Mouse (Mus musculus): Measurements from ENCODE around the gene Rpp14. TPM values are rescaled to one million over a fixed set of nuclear protein-coding genes. Genes with fewer than 3 reads are reported as not detected.
"Not testable (repeated sequence)": the region's sequence is repeated elsewhere in the genome, so short reads cannot be mapped to it uniquely, and the experiment has no call there.

Gene Rpp14
- polyA plus RNA-seq, 1 experiment = 47.1 TPM

DNA sequence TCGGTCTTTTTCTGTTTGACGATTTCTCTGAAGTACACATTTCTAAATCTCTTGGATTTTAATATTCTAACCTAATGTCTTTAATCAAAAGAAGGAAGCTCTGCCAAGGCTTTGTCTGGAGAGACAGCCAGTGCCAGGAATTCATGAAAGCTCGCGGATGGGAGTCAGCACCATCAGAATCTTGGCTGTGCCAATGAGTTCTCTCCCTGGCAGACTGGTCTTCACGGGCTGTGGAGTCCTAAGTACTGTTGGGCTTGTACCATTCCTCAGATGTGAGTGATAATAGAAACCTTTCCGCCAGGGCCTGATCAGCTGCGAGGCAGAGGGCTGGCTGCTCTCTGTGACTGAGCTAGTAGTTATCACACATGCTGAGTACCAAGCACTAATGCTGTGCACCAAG is 43.0 kb downstream of the Rpp14 start:
- TF ChIP-seq CTCF (IDR thresholded peaks at IDR 0.05; ENCODE audit: low read depth, low read length) (no peak), POLR2A (IDR thresholded peaks at IDR 0.05; ENCODE audit: insufficient read depth, low read length) (no peak), EP300 (IDR thresholded peaks at IDR 0.05; ENCODE audit: insufficient read depth, low read depth, low read length) (no peak)
- H3K9me3 ChIP-seq (replicated peaks; ENCODE audit: control insufficient read depth, insufficient read depth, low read length, poor library complexity, severe bottlenecking) = no peaks in the 10 kb centered on the region

DNA sequence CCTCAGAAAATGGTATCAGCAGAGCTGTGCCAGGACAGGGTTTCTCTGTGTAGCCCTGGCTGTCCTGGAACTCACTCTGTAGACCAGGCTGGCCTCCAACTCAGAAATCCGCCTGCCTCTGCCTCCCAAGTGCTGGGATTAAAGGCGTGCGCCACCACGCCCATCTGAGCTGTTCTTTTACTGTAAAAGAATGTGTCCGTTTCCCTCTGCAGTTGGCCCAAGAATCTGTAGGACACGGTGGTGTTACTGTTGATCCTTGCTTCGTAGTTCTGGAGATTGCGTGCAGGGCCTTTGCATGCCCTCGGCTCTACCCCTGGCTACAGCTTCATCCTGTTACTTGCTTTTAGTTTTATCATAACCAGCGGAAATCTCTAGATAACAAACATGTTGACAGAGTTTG is 43.4 kb downstream of the Rpp14 start:
- not testable (repeated sequence) for H3K4me3 ChIP-seq (ENCODE audit: low read depth, low read length); H3K27ac ChIP-seq (ENCODE audit: insufficient read depth, low read length); H3K36me3 ChIP-seq (ENCODE audit: control insufficient read depth, insufficient read depth, low read length, poor library complexity, severe bottlenecking); H3K9me3 ChIP-seq (replicated peaks; ENCODE audit: control insufficient read depth, insufficient read depth, low read length, poor library complexity, severe bottlenecking); H3K4me1 ChIP-seq (ENCODE audit: control insufficient read depth, insufficient read depth, low read length); H3K27me3 ChIP-seq (ENCODE audit: control insufficient read depth, insufficient read depth, low read length, poor library complexity, severe bottlenecking); H3K9ac ChIP-seq (ENCODE audit: low read depth, poor library complexity, severe bottlenecking)

More for the DNA sequence above, 43.0 kb downstream of the Rpp14 start:
- Histone ChIP-seq H3K27me3 (ENCODE audit: control insufficient read depth, insufficient read depth, low read length, poor library complexity, severe bottlenecking) (no peaks in the 10 kb centered on the region), H3K9ac (ENCODE audit: low read depth, poor library complexity, severe bottlenecking) (no peak overlapping the region), H3K4me3 (ENCODE audit: low read depth, low read length) (no peak overlapping the region), H3K27ac (ENCODE audit: insufficient read depth, low read length) (no peak overlapping the region), H3K36me3 (ENCODE audit: control insufficient read depth, insufficient read depth, low read length, poor library complexity, severe bottlenecking) (no peaks in the 10 kb centered on the region), H3K4me1 (ENCODE audit: control insufficient read depth, insufficient read depth, low read length) (no peaks in the 10 kb centered on the region)

DNA sequence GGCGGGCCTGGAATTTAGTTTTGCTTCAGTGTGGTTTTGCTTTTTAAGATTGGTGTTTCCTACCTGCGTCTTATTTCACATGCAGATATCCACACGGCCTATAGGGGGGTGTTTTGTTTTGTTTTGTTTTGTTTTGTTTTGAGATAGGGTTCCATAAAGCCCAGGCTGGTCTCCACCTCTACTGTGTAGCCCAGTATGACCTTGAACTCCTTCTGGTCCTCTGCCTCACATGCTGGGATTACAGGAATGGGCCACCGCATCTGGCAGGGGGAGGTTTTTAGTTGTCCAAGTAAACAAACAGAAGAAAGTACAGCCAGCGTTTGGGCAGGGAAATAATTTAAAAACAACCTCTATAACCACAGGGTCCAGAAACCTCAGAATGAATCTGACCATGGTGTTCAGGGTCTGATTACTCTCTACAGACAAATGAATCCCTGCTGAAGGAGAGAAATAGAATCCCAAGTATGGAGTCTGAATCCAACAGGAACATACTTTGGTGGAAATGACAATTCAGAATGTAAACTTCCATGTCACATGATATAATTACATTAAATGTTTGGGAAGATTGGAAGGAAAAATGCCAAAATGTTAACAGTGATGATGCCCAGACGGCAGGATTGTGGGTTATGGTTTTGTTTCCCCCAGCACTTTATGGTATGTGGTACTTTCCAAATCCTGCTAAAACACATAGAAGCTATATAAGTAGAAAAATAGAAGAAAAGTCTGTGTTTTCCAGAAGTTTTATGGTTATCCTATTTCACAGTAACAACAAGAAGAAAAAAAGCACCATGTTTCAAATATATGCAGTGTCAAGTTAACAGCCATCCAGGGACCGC is 44.1 kb downstream of the Rpp14 start:
- Histone ChIP-seq H3K27me3 (ENCODE audit: control insufficient read depth, insufficient read depth, low read length, poor library complexity, severe bottlenecking) (no peaks in the 10 kb centered on the region), H3K27ac (ENCODE audit: insufficient read depth, low read length) (no peak overlapping the region), H3K36me3 (ENCODE audit: control insufficient read depth, insufficient read depth, low read length, poor library complexity, severe bottlenecking) (no peaks in the 10 kb centered on the region), H3K9me3 (replicated peaks; ENCODE audit: control insufficient read depth, insufficient read depth, low read length, poor library complexity, severe bottlenecking) (no peaks in the 10 kb centered on the region), H3K9ac (ENCODE audit: low read depth, poor library complexity, severe bottlenecking) (no peak overlapping the region), H3K4me3 (ENCODE audit: low read depth, low read length) (no peak overlapping the region), H3K4me1 (ENCODE audit: control insufficient read depth, insufficient read depth, low read length) (no peaks in the 10 kb centered on the region)
- TF ChIP-seq POLR2A (IDR thresholded peaks at IDR 0.05; ENCODE audit: insufficient read depth, low read length) (no peak), CTCF (IDR thresholded peaks at IDR 0.05; ENCODE audit: low read depth, low read length) (no peak), EP300 (IDR thresholded peaks at IDR 0.05; ENCODE audit: insufficient read depth, low read depth, low read length) (no peak)

DNA sequence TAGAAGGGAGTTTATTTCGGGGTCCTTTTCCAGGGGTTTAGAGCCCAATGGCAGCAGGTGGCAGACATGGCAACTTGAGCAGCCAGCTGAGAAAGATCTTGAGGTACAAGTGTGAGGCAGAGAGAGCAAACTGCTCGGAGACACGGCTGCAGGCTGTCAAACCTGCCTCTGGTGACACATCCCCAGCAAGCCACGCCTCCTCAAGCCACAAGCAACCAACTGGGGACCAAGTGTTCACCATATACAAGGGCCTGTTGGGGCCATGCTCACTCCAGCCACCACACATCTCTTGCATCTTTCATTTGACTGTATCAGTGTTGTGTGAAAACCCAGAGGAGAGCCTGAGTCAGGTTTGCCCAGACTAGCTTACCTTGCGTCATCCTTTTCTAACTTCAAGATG is 47.8 kb downstream of the Rpp14 start:
- no peak overlapping the region for H3K4me3 ChIP-seq (ENCODE audit: low read depth, low read length)
- no peak for TF ChIP-seq POLR2A (IDR thresholded peaks at IDR 0.05; ENCODE audit: insufficient read depth, low read length)
- TF ChIP-seq CTCF (IDR thresholded peaks at IDR 0.05; ENCODE audit: low read depth, low read length) = no peak
- no peak for TF ChIP-seq EP300 (IDR thresholded peaks at IDR 0.05; ENCODE audit: insufficient read depth, low read depth, low read length)

DNA sequence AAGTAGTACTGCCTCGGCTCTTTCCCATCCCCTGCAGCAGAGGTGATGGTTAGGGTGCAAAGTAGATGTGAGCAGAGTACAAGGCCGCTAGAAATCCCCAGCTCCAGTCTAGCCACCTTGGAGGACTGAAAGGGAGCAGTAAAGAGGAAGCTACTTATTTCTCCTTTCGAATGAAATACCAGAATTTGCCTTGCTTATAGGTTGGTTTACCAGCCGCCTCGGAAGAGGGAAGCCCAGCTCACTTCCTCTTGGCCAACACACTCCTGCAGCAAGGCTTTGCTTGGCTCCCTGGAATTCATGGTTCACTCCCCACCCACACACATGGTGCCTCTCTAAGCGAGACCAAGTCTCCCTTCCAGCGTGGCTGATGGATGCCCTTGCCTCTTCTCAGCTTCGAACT is 52.6 kb downstream of the Rpp14 start:
- no peak overlapping the region for H3K4me3 ChIP-seq (ENCODE audit: low read depth, low read length)
- no peaks in the 10 kb centered on the region for H3K36me3 ChIP-seq (ENCODE audit: control insufficient read depth, insufficient read depth, low read length, poor library complexity, severe bottlenecking)
- no peaks in the 10 kb centered on the region for H3K27me3 ChIP-seq (ENCODE audit: control insufficient read depth, insufficient read depth, low read length, poor library complexity, severe bottlenecking)
- TF ChIP-seq POLR2A (IDR thresholded peaks at IDR 0.05; ENCODE audit: insufficient read depth, low read length) (no peak), EP300 (IDR thresholded peaks at IDR 0.05; ENCODE audit: insufficient read depth, low read depth, low read length) (no peak), CTCF (IDR thresholded peaks at IDR 0.05; ENCODE audit: low read depth, low read length) (no peak)
- no peak overlapping the region for H3K9ac ChIP-seq (ENCODE audit: low read depth, poor library complexity, severe bottlenecking)
- no peak overlapping the region for H3K27ac ChIP-seq (ENCODE audit: insufficient read depth, low read length)
- no peaks in the 10 kb centered on the region for H3K4me1 ChIP-seq (ENCODE audit: control insufficient read depth, insufficient read depth, low read length)
- H3K9me3 ChIP-seq (replicated peaks; ENCODE audit: control insufficient read depth, insufficient read depth, low read length, poor library complexity, severe bottlenecking) = no peaks in the 10 kb centered on the region

More for the DNA sequence above, 47.8 kb downstream of the Rpp14 start:
- H3K27ac ChIP-seq (ENCODE audit: insufficient read depth, low read length) = no peak overlapping the region
- H3K4me1 ChIP-seq (ENCODE audit: control insufficient read depth, insufficient read depth, low read length) = no peaks in the 10 kb centered on the region
- no peaks in the 10 kb centered on the region for H3K36me3 ChIP-seq (ENCODE audit: control insufficient read depth, insufficient read depth, low read length, poor library complexity, severe bottlenecking)
- no peak overlapping the region for H3K9ac ChIP-seq (ENCODE audit: low read depth, poor library complexity, severe bottlenecking)
- no peaks in the 10 kb centered on the region for H3K27me3 ChIP-seq (ENCODE audit: control insufficient read depth, insufficient read depth, low read length, poor library complexity, severe bottlenecking)
- no peaks in the 10 kb centered on the region for H3K9me3 ChIP-seq (replicated peaks; ENCODE audit: control insufficient read depth, insufficient read depth, low read length, poor library complexity, severe bottlenecking)

DNA sequence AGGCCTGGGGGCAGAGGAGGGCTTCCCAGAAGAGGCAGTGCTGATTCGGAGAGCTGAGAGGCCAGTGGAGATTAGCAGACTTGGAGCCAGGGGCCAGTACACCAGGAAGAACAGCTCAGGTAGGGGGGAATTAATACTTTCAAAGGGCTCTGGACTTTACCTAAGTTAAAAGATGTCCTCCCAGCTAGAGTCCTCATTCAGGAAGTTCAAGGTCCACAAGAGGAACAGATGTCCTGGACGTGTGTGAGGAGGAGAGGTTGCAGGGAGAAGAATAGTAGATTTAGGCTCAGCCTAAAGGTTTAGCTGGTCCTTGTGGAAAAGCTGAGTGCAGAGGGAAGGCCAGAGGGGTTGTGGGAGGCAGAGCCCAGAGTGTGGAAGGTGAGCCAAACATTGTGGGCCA is 54.1 kb downstream of the Rpp14 start:
- no peaks in the 10 kb centered on the region for H3K9me3 ChIP-seq (replicated peaks; ENCODE audit: control insufficient read depth, insufficient read depth, low read length, poor library complexity, severe bottlenecking)
- no peak overlapping the region for H3K4me3 ChIP-seq (ENCODE audit: low read depth, low read length)
- TF ChIP-seq CTCF (IDR thresholded peaks at IDR 0.05; ENCODE audit: low read depth, low read length) = no peak
- TF ChIP-seq POLR2A (IDR thresholded peaks at IDR 0.05; ENCODE audit: insufficient read depth, low read length) = no peak
- no peak for TF ChIP-seq EP300 (IDR thresholded peaks at IDR 0.05; ENCODE audit: insufficient read depth, low read depth, low read length)
- H3K27me3 ChIP-seq (ENCODE audit: control insufficient read depth, insufficient read depth, low read length, poor library complexity, severe bottlenecking) = no peaks in the 10 kb centered on the region
- no peak overlapping the region for H3K27ac ChIP-seq (ENCODE audit: insufficient read depth, low read length)
- no peaks in the 10 kb centered on the region for H3K4me1 ChIP-seq (ENCODE audit: control insufficient read depth, insufficient read depth, low read length)
- H3K36me3 ChIP-seq (ENCODE audit: control insufficient read depth, insufficient read depth, low read length, poor library complexity, severe bottlenecking) = no peaks in the 10 kb centered on the region
- no peak overlapping the region for H3K9ac ChIP-seq (ENCODE audit: low read depth, poor library complexity, severe bottlenecking)

All from ES-Bruce4 (cell line).